Mouse (Mus musculus): ENCODE results near the gene Gm28308.

GRCm38 (mm10) chr6:52176391-52176790, 36.7 kb downstream of the Gm28308 start:
- no peak for TF ChIP-seq MAFK (IDR thresholded peaks at IDR 0.05; ENCODE audit: borderline replicate concordance, low read depth, low read length)
- TF ChIP-seq CTCF (IDR thresholded peaks at IDR 0.05 in 2 of 3, conservative IDR thresholded peaks at IDR 0.05 in 1 of 3; ENCODE audit: control insufficient read depth in 1 of 3, insufficient read depth in 1 of 3, low read depth in 2 of 3, low read length in 3 of 3, poor library complexity in 1 of 3, severe bottlenecking in 1 of 3), result no peak
- TF ChIP-seq EP300 (IDR thresholded peaks at IDR 0.05; ENCODE audit: low read depth in 1 of 2, low read length in 2 of 2), result no peak
- TF ChIP-seq CHD2 (IDR thresholded peaks at IDR 0.05; ENCODE audit: low read length), result no peak
- no peak for TF ChIP-seq JUND (IDR thresholded peaks at IDR 0.05; ENCODE audit: low read depth, low read length)
- no peak for TF ChIP-seq MAZ (IDR thresholded peaks at IDR 0.05; ENCODE audit: low read depth, low read length)
- no peak for TF ChIP-seq RCOR1 (IDR thresholded peaks at IDR 0.05; ENCODE audit: low read depth, low read length)
- TF ChIP-seq MXI1 (IDR thresholded peaks at IDR 0.05; ENCODE audit: low read depth, low read length), result no peak
- TF ChIP-seq GATA1 (IDR thresholded peaks at IDR 0.05; ENCODE audit: low read depth, low read length), result no peak
- TF ChIP-seq NRF1 (IDR thresholded peaks at IDR 0.05; ENCODE audit: insufficient read depth, low read depth, low read length, poor library complexity, severe bottlenecking), result no peak
